Mouse (Mus musculus) thymus, adult 2 months (tissue): Measurements from ENCODE around the gene Bag2.
"Not testable (repeated sequence)": the region's sequence is repeated elsewhere in the genome, so short reads cannot be mapped to it uniquely, and the experiment has no call there.

ENCODE experiments used
- CTCF ChIP-seq: fragments of 200-500 bp; IDR thresholded peaks from 2 replicates; pipeline ENCODE4 v1.5.1; 2012; ENCODE audit warnings: mild to moderate bottlenecking, control low read depth, low read length, moderate library complexity, borderline replicate concordance; ENCODE audit not compliant: control insufficient read depth, poor library complexity, insufficient read depth; ENCODE audit errors: extremely low read depth
- POLR2A ChIP-seq: fragments of 200-500 bp; IDR thresholded peaks from 2 replicates; pipeline ENCODE4 v1.6.1; 2012; ENCODE audit warnings: mild to moderate bottlenecking, low read length, control low read depth, moderate library complexity; ENCODE audit not compliant: control insufficient read depth, poor library complexity, insufficient read depth; ENCODE audit errors: extremely low read depth

DNA sequence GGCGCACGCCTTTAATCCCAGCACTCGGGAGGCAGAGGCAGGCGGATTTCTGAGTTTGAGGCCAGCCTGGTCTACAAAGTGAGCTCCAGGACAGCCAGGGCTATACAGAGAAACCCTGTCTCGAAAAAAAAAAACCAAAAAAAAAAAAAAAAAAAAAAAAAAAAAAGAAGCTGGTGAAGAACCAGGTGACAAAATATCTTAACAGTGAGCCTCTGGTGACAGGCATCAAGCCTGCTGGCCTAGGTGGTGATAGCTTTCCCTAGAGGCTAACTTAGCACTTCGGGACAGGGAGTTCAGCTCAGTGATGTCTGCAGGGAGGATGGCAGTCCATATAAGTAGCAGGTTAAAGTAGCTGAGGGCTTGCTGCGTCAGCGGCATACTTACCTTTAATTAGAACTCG is 12.8 kb downstream of the Bag2 start:
- not testable (repeated sequence) for TF ChIP-seq CTCF, POLR2A
